Mouse (Mus musculus) G1E (cell line): ENCODE data around the gene Nfx1. TPM values are rescaled to one million over a fixed set of nuclear protein-coding genes. Genes with fewer than 3 reads are reported as not detected.

Experiments used
- ATAC-seq: 2 replicates; pipeline ENCODE4 v1.8.0; 2016; ENCODE audit warnings: mild to moderate bottlenecking; ENCODE audit not compliant: insufficient number of reproducible peaks, poor library complexity, low FRiP score, severe bottlenecking; ENCODE audit errors: extremely low read depth
- DNase-seq: peaks from one replicate; pipeline ENCODE4 v3.0.0; 2012; ENCODE audit warnings: low spot score
- H3K27me3 ChIP-seq: 2 replicates; pipeline ENCODE4 v1.6.1; 2012; ENCODE audit warnings: mild to moderate bottlenecking, low read length, inconsistent platforms; ENCODE audit not compliant: insufficient read depth
- H3K36me3 ChIP-seq: replicated peaks from 2 replicates; pipeline ENCODE3; 2012; ENCODE audit warnings: mild to moderate bottlenecking, inconsistent platforms
- H3K4me1 ChIP-seq: 2 replicates; pipeline ENCODE4 v1.6.1; 2012; ENCODE audit warnings: low read depth, low read length, inconsistent platforms, mixed read lengths; ENCODE audit not compliant: insufficient read depth
- H3K4me3 ChIP-seq: 2 replicates; pipeline ENCODE4 v1.5.1; 2012; ENCODE audit warnings: low read depth, mild to moderate bottlenecking, inconsistent platforms, low read length, moderate library complexity, mixed read lengths
- H3K9me3 ChIP-seq: replicated peaks from 2 replicates; pipeline ENCODE4 v1.6.1; 2012; ENCODE audit warnings: inconsistent platforms
- CTCF ChIP-seq: IDR thresholded peaks from 2 replicates; pipeline ENCODE4 v1.5.1; 2012; ENCODE audit warnings: low read depth, low read length, inconsistent platforms, mixed read lengths
- GATA1 ChIP-seq: IDR thresholded peaks from 2 replicates; pipeline ENCODE4 v1.6.1; 2012; ENCODE audit warnings: borderline replicate concordance, low read length, inconsistent platforms, mixed read lengths
- GATA2 ChIP-seq: IDR thresholded peaks from 2 replicates; pipeline ENCODE4 v1.6.1; 2012; ENCODE audit warnings: low read depth, low read length, inconsistent platforms, borderline replicate concordance
- POLR2AphosphoS5 ChIP-seq: IDR thresholded peaks from 2 replicates; pipeline ENCODE4 v1.6.1; 2012; ENCODE audit warnings: low read depth, low read length, inconsistent platforms; ENCODE audit not compliant: insufficient replicate concordance
- TAL1 ChIP-seq: conservative IDR thresholded peaks from 2 replicates; pipeline ENCODE4 v1.6.1; 2012; ENCODE audit warnings: low read depth, low read length, inconsistent platforms, mixed read lengths
- polyA plus RNA-seq: library from polyadenylated mRNA; stranded (reverse); fragments of >175 nt; gene quantifications from 2 replicates; pipeline ENCODE4 v1.2.3, GENCODE M21; 2012
- total RNA-seq, 2 experiments: library from RNA; stranded (forward) in 1 of 2; stranded (reverse) in 1 of 2; fragments of 200-1000 nt in 1 of 2; fragments of >200 nt in 1 of 2; fragmentation: Nextera tagmentation in 1 of 2; gene quantifications; 2 replicates each; pipeline ENCODE4 v1.2.3; 2014 to 2017

The Nfx1 gene
- total and polyA plus RNA-seq, 3 experiments = 49.1 to 152 (median 135) TPM

GRCm38 (mm10) chr4:41073008-41073817 is 102.5 kb downstream of the Nfx1 start:
- ATAC-seq (no peak), DNase-seq (no peak)
- Histone ChIP-seq H3K9me3 (no peaks in the 10 kb centered on the region), H3K27me3 (peaks cover 27% of the 10 kb centered on the region), H3K36me3 (no peaks in the 10 kb centered on the region), H3K4me3 (no peak overlapping the region), H3K4me1 (peaks cover 9% of the 10 kb centered on the region)
- TF ChIP-seq TAL1 (no peak), GATA1 (no peak), POLR2AphosphoS5 (no peak), GATA2 (no peak), CTCF (no peak)

- Histone ChIP-seq H3K36me3 (no peaks in the 10 kb centered on the region), H3K27me3 (peaks cover 27% of the 10 kb centered on the region), H3K4me3 (no peak overlapping the region), H3K9me3 (no peaks in the 10 kb centered on the region), H3K4me1 (peaks cover 19% of the 10 kb centered on the region)
- ATAC-seq = no peak
- no peak for TF ChIP-seq CTCF
- TF ChIP-seq GATA2 = no peak
- no peak for TF ChIP-seq TAL1
- TF ChIP-seq POLR2AphosphoS5 = no peak
- no peak for TF ChIP-seq GATA1
- no peak for DNase-seq
These were observed 103.8 kb downstream of the Nfx1 start for GRCm38 (mm10) chr4:41074461-41074860.

Other genes with a start within 250 kb of the Nfx1 start
- gene Dnaja1, start 248.8 kb upstream of the Nfx1 start, total RNA-seq (2014; fragmentation: Nextera tagmentation) = 174 and 178 TPM in 2 replicates
- 232 and 353 TPM in 2 replicates for gene Dnaja1, start 248.8 kb upstream of the Nfx1 start, total RNA-seq (2017)
- 124 and 221 TPM in 2 replicates for gene Dnaja1, start 248.8 kb upstream of the Nfx1 start, polyA plus RNA-seq
- 50.2 and 51.4 TPM in 2 replicates for gene Smu1, start 213.0 kb upstream of the Nfx1 start, total RNA-seq (2014; fragmentation: Nextera tagmentation)
- 141 and 149 TPM in 2 replicates for gene Smu1, start 213.0 kb upstream of the Nfx1 start, total RNA-seq (2017)
- gene Smu1, start 213.0 kb upstream of the Nfx1 start, polyA plus RNA-seq = 6.6 and 9.1 TPM in 2 replicates
- gene B4galt1, start 116.9 kb upstream of the Nfx1 start, total RNA-seq (2014; fragmentation: Nextera tagmentation) = 30.3 and 39.1 TPM in 2 replicates
- 12.6 and 15.4 TPM in 2 replicates for gene B4galt1, start 116.9 kb upstream of the Nfx1 start, total RNA-seq (2017)
- 19.6 and 19.7 TPM in 2 replicates for gene B4galt1, start 116.9 kb upstream of the Nfx1 start, polyA plus RNA-seq
- not detected in 2 replicates for gene Spink4, start 50.9 kb upstream of the Nfx1 start, total RNA-seq (2014; fragmentation: Nextera tagmentation)
- not detected in 2 replicates for gene Spink4, start 50.9 kb upstream of the Nfx1 start, total RNA-seq (2017)
- not detected in 2 replicates for gene Spink4, start 50.9 kb upstream of the Nfx1 start, polyA plus RNA-seq
- 67.9 and 75.6 TPM in 2 replicates for gene Bag1, start 22.6 kb upstream of the Nfx1 start, total RNA-seq (2014; fragmentation: Nextera tagmentation)
- 232 and 257 TPM in 2 replicates for gene Bag1, start 22.6 kb upstream of the Nfx1 start, total RNA-seq (2017)
- gene Bag1, start 22.6 kb upstream of the Nfx1 start, polyA plus RNA-seq = 233 and 300 TPM in 2 replicates
- 58.1 and 76.5 TPM in 2 replicates for gene Chmp5, start 22.5 kb upstream of the Nfx1 start, total RNA-seq (2014; fragmentation: Nextera tagmentation)
- 139 and 188 TPM in 2 replicates for gene Chmp5, start 22.5 kb upstream of the Nfx1 start, total RNA-seq (2017)
- 2.3 and 2.9 TPM in 2 replicates for gene Chmp5, start 22.5 kb upstream of the Nfx1 start, polyA plus RNA-seq
- not detected in 2 replicates for gene Aqp7, start 77.2 kb downstream of the Nfx1 start, total RNA-seq (2014; fragmentation: Nextera tagmentation)
- not detected in 2 replicates for gene Aqp7, start 77.2 kb downstream of the Nfx1 start, total RNA-seq (2017)
- not detected in 2 replicates for gene Aqp7, start 77.2 kb downstream of the Nfx1 start, polyA plus RNA-seq
- not detected in 2 replicates for gene Aqp3, start 127.3 kb downstream of the Nfx1 start, total RNA-seq (2014; fragmentation: Nextera tagmentation)
- gene Aqp3, start 127.3 kb downstream of the Nfx1 start, total RNA-seq (2017) = 0.76 and 0.98 TPM in 2 replicates
- 1.1 and 1.9 TPM in 2 replicates for gene Aqp3, start 127.3 kb downstream of the Nfx1 start, polyA plus RNA-seq
- 28.5 and 29.9 TPM in 2 replicates for gene Nol6, start 153.5 kb downstream of the Nfx1 start, total RNA-seq (2014; fragmentation: Nextera tagmentation)
- 14.8 and 15.9 TPM in 2 replicates for gene Nol6, start 153.5 kb downstream of the Nfx1 start, total RNA-seq (2017)
- 73.1 and 82.3 TPM in 2 replicates for gene Nol6, start 153.5 kb downstream of the Nfx1 start, polyA plus RNA-seq
- gene Ube2r2, start 164.8 kb downstream of the Nfx1 start, total RNA-seq (2014; fragmentation: Nextera tagmentation) = 220 and 322 TPM in 2 replicates
- 35.7 and 44.8 TPM in 2 replicates for gene Ube2r2, start 164.8 kb downstream of the Nfx1 start, total RNA-seq (2017)
- gene Ube2r2, start 164.8 kb downstream of the Nfx1 start, polyA plus RNA-seq = 40.8 and 40.9 TPM in 2 replicates